Mouse (Mus musculus) heart, postnatal 10 days (tissue): ENCODE data around the gene Ttll11. TPM values are rescaled to one million over a fixed set of nuclear protein-coding genes. Genes with fewer than 3 reads are reported as not detected.
A peak's percentile ranks its signal among the peaks of the same experiment; 100 is the strongest.

Experiments used
- DNase-seq, 2 experiments: peaks; one replicate each; pipeline ENCODE4 v3.0.0; 2021
- intact Hi-C: fragments of 180-260 bp; cut with DNase I; formaldehyde crosslinking; loops from one replicate; pipeline ENCODE4 v1.15.1; 2025
- total RNA-seq, 2 experiments: library from RNA; stranded (reverse); gene quantifications; 2 replicates each; pipeline ENCODE4 v1.2.3; 2021

Gene Ttll11
- total RNA-seq, 2 experiments from 2014 or later: 1.8 to 2.5 TPM

DNA sequence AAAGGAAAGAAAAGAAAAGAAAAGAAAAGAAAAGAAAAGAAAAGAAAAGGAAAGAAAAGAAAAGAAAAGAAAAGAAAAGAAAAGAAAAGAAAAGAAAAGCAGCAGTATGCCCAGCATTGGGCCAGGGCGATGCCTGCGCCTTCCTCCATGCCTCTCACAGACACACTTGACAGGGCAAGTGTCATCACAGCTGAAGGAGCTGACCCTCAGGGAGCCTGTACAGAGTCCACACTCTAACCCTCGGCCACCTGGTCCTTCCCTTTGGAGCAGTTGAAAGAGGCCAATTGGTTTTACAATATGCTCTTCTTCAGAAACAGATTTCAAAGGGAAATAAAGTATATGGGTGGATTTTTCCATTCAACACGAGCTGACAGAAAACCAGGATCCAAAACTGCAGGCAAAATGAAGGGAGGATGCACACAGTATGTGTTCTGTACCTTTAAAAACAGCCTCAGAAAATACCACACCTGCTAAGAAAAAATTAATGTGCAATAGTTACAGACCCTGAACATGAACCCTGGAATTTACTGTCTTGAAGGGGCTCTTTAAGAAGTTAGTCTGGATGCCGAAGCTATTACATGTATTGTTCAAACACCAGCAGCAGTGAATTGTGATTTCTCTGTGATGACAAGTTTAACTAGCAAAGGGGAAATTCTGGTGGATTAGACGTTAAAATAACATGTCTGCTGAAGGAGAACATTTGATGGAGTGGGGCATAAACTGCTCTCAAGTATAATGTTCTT, 7.3 kb downstream of the Ttll11 start:
- no peak for DNase-seq
- intact Hi-C loops: no loop called here

DNA sequence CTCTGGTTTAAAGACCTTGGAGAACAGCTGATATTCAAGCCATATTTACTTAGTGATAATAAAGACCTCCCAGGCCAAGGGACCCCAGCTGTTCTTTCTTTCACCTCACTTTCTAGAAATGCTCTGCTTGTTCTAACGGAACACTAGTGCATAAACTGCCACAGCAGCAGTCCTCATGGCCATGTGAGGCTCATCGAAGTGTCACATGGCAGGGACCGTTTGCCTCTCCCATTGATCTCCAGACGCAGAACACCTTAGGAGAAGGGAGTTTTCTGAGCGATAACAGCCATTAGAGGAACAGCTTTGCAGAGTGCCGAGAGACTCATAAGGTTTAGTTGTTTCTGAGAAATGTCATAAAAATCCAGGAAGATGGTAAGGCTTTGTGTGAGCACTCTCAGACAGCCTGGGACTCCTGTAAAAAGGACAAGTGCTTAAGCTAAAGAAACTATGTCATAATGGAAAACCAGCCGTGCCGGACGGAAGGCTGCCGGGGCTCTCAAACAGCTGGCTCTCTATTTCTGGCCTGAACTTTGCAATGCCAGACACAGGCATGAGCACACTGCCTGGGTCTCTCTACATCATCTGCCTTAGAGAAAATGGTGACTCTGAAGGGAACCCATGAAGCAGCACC, 13.7 kb downstream of the Ttll11 start:
- intact Hi-C loops: no loop called here

DNA sequence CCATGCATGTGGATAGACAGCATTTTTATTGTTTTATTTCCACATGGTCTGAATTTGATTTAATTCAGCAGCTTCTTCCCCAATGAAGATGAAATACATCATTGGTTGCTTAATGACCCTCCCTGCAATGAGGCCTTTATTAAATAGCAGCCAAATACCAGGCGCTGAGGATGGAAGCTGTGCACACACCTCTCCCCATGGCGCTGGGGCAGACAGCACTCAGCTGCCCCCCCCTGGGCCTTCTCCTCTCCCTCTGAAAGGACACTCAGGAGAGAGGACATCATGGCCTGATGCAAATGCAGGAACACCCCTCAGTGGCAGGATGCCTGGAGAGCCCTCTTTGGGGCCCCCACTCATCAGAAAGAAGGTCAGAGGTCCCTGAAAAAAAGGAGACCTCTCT, 16.4 kb downstream of the Ttll11 start:
- no peak for DNase-seq
- intact Hi-C loops: no loop called here

More for the DNA sequence above, 13.7 kb downstream of the Ttll11 start:
- DNase-seq: no peak

DNA sequence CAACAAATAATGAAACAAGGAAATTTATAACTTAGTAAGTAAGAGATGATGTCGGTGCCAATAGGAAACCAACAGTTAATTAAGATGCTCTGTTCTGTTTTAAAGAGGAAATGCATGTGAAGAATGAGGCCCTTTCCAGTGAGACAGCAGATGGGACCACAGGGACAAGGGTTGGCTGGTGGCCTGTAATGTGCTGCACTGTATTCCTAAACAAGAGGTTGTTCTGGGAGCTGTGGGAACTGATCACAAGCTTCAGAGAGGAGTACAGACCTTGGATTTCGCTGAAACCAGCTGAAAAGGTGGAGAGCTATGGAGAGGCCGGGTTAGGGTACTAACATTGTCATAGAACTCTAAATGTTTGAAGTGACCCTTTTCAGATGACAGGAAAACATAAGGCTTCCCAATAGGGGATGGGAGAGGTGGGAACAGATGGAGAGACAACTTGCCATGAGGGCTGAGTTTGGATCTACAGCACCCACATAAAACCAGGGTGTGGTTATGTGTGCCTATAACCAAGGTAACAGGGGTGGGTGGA, 18.1 kb downstream of the Ttll11 start:
- intact Hi-C loops: no loop called here

DNA sequence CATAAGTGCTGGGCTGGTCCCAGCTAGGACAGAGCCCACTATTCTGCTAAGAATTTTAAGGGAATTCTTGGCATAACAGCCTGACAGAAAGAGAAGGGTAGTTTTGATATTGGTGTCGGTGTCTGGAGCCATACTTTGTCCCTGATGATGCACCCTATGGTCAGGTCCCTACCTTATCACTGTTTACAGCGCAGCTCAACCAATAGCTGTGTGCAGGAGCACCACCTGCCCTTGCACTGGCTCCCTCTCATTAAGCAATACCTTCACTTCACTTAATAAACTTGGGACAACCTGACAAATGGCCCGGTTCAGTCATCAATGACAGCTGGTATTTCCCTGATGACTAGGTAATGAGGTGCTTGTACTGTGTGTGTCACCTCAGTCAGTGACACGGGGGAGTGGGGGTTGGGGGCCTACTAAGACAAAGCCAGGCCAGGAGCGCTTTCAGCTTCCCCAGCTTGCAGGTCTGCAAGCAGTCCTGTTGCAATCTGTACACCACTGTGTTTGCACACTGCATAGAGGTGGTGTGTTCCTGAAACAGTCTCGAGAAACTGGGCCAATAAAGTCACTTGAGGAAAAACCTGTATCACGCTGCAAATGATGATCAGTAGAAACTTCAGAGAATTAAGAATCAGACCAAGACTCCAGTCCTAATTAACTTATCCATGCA, 22.1 kb downstream of the Ttll11 start:
- DNase-seq: no peak
- intact Hi-C loops: no loop called here

More for the DNA sequence above, 18.1 kb downstream of the Ttll11 start:
- DNase-seq: no peak

DNA sequence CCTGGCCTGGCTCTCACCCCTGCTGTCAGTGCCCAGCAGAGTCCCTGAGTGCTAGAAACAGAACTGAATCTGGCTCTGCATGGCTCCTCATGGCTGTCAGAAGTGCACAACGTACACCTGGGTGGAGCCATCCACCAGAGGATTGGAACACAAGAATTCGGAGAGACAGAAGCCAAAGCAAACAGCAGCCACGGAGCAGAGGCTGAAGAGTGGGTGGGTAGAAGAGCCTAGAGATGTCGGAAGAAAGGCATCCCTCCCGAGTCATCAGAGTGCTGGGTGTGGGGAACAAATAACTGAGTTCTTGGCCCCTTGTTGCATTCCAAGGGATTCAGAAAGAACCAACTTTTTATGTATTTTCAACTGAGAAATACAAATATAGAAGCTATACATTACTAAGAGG, 24.5 kb downstream of the Ttll11 start:
- DNase-seq: no peak
- intact Hi-C loops: no loop called here

DNA sequence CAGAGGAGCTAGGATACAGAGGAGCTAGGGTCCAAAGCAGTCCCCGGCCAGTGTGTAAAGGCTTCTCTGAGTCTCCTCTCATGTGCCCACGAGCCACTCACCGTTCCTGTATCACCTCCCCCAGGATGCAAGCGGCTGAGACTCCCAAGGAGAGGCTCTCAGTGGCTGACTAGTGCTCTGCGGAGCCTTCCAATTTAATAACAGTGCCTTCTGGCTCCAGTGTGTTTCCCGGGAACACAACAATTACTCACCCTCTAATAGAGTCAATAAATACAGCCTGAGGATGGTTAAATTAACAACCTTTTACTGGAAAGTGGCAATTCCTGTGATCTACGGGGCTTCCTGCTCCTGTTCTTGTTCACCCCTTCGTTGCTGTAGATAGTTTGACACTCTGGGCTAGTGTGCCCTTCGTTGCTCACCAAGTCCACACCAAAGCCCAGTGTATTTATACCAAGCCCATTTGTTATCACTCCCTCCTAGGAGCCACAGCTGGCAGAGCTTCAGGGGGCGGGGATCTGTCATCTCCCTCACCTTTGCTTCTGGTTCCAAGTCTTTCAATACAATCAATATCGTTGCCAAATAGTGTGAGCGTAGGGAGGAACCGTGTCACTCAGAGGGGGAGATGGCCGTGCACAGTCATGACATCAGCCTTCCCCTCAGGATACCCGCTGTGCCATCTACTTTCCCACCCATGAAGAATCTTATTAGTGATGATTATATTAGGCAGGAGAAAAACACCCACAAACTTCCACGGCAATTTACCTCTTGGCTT, 27.3 kb downstream of the Ttll11 start:
- no peak for DNase-seq
- intact Hi-C loops: no loop called here

DNA sequence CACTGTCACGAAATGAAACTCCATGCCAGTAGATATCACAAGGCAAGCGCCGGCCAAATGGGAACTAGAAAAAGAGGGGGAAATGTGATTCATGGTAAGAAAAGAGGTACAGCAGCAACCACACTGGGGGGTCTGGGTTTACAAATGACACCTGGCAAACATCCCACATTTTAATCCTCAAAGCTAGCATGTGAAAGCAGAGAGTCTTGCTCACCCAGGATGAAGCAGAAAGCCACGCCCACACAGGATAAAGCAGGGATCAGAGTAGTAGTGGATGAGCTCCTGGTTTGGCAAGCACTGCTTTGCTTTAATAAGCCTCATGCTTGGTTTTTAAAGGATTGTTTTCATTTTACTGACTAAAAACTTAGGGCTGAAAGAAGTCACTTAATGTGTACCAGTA, 34.8 kb downstream of the Ttll11 start:
- DNase-seq: no peak
- intact Hi-C loops: no loop called here

DNA sequence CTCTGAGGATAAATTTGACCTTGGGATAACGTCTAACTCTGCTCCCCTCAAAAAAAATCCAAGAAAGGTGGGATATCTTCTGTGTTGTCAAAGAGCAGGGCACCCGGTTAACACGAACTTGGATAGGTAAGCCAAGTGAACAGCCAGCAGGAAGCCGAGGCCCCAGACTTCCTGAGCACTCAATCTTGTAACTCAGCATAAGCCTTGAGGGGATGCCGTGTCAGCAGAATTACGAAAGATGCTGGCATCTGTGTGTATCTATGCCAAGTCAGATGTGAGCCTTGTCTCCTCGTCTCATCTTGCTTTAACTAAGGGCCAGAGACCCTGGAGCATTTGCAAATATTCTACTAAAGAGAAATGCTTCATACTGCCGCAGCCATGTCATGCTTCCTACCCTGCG, 36.8 kb downstream of the Ttll11 start:
- no peak for DNase-seq
- intact Hi-C loops: no loop called here

DNA sequence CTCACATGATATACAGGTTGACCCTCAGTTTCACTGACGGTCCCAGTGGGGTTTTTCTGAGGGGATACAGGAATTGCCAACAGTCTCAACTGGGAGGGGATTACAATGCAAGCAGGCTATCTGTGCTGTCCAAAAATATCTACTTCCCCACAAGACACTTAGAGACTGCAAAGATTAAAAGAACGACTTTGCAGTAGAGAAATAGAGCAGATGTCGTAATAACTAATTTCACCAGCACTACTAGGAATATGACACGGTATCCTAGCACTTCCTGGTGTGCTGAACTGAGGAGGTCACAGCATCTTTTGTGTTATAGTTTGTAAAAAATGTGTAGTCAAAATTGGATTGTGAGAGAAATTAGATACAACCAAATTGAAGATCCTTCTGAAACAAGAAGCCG, 44.7 kb downstream of the Ttll11 start:
- intact Hi-C loops: no loop called here

DNA sequence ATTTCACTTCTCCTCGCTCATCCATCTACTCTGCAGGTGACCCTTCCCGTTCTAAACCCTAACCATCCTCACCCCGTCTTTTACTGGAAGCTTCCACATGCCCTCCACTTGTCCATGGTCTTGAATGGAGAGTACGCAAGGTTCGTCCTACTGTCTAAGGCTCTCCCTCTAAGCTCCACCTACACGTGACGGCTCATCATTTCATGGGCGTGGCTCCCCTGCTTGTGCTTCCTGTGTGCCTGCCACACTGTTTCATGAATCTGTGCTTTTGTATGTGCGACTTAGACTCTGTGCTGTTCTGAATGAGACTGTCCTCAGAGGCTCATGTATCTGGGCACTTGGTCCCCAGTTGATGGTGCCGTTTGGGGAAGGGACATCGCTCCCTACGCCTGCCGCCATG, 46.6 kb downstream of the Ttll11 start:
- intact Hi-C loops: loop anchor here (5.0 kb wide), 1 partner anchor 641 kb away; no protein-coding TSS in a partner anchor
- no peak for DNase-seq

More for the DNA sequence above, 44.7 kb downstream of the Ttll11 start:
- no peak for DNase-seq

DNA sequence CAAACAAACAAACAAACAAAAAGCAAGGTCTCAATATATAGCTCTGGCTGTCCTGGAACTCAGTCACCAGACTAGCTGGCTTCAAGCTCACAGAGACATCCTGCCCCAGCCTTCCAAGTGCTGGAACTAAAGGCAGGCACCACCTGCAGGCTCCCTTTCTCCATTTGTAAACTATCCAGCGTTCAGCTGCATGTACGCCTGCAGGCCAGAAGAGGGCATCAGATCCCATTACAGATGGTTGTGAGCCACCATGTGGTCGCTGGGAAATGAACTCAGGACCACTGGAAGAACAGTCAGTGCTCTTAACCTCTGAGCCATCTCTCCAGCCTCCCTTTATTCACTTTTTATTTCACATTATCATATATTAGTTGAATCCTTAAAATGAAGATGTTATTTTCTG, 48.1 kb downstream of the Ttll11 start:
- intact Hi-C loops: loop anchor here (2.0 to 5.0 kb wide), 2 partner anchors 283 to 639 kb away; no protein-coding TSS in a partner anchor
- DNase-seq: no peak

DNA sequence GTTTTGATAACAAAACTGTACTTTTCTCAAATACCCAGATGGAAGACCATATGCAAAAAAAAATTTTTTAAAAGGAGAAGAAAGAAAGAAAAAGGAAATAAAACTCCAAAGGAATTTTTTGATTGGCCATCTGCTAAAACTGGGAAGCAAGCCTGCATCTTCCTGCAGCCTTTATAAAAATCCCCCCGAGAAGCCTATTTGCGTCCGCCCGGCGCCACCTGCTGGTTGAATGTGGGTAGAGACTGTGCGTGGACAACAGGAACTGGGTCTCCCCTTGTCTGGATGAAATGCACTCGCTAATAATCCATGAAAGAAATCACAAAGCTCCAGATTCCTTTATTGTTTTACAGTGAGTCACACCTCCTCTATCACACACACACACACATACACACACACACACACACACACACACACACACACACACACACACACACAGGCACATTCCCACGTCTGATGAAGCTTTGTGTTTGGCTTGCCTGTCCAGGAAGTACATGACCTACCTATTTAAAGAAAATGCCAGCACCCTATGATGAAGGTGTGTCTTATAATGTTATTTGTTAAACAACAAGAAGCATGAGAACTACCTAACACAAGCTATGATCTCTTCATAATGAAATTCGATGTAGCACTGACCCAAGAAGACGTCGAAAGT, 49.1 kb downstream of the Ttll11 start:
- peak; percentile 83 to 92 for DNase-seq
- intact Hi-C loops: loop anchor here (1.0 to 5.0 kb wide), 4 partner anchors 282 to 638 kb away; no protein-coding TSS in a partner anchor

DNA sequence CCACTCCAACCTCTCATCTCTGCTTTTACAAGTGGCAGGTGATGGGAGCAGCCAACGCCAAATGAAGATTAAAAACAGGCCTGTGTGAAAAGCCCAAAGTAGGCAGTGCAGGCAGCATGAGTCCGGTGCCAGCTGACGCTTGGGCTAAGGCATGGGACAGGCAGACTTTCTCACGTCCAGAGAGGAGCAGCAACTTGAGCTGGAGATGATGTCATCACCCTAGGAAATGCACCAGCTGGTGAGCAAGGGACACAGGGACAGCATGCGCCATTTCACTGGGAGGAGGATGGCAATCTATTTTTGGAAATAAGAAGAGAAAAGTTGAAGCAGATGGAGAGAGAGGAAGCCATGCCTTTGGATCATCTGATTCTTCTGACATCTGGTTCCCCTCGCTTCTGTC, 51.6 kb downstream of the Ttll11 start:
- intact Hi-C loops: loop anchor here (2.0 kb wide), 1 partner anchor 19 kb away; no protein-coding TSS in a partner anchor
- DNase-seq: peak; percentile 71 to 73

DNA sequence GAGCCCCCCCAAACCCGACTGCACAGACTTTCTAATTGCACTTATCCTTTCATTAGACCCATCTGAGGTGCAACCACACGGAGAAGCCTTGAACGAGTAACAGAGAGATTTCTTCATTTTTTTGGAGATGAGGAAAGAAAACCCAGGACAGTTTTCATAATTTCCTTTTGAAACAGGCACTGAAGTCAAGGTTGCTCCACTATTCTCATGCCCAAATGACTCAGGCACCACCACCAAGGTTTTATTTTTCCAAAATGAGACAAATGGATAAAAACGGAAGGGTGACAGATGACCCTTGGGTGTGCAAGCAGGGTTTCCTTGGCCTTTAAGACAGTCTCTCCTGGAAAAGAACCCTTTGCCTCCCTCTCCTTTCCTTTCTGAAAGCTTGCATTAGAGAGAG, 54.8 kb downstream of the Ttll11 start:
- intact Hi-C loops: no loop called here
- DNase-seq: no peak

DNA sequence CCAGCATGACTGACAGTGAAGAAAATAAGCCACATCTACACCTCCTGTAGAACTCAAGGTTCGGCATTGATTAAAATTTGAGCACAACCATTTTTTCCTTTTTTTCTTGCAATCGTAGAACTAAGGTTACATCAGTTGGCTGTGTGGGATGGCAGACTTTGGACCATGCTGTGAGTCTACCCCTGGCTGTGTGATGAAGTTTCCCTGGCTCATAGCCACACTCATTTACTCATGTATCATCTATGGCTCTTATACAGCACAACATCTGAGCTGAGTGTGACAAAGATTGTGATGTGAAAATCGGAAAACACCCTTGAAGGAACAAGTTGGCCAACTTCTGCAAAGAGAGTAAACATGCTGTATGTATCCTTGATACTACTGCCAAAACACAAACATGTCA, 56.8 kb downstream of the Ttll11 start:
- no peak for DNase-seq
- intact Hi-C loops: no loop called here

DNA sequence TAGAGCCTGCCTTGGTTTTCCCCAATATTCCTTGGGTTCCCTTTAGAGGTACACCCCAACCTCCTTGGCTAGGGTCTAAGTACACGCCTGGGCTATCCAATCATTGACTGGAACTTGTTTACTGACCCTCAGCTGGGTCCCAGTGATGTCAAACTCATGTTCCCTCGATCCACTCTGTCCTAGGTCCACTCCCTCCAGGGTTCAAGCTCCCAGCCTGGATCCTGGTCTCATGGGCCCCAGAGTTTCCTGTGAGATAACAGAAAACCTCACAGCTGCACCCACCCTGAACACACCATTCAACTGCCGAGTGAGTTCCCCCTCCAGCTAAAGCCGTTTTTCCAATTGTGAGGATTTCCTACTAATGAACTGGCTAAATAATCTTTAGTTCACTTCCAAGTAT, 67.6 kb downstream of the Ttll11 start:
- no peak for DNase-seq
- intact Hi-C loops: no loop called here

DNA sequence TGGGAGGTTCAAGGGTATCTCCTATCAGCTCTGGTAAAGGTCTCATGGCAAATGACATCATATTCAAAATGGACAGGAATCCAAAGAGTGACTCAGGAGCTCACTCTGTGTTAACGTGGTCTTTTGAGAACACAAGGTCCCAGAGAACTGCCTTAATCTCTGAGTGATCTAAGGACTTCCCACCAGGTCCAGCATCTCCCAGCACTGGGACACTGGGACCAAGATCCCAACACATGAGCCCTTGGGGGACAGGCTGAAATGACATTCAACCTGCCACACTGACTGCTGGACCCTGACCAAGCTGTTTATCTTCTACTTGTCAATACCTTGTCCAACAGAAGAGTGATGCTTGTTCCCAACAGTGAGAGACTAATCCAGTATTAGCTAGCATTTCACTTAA, 68.0 kb downstream of the Ttll11 start:
- intact Hi-C loops: no loop called here
- DNase-seq: no peak

DNA sequence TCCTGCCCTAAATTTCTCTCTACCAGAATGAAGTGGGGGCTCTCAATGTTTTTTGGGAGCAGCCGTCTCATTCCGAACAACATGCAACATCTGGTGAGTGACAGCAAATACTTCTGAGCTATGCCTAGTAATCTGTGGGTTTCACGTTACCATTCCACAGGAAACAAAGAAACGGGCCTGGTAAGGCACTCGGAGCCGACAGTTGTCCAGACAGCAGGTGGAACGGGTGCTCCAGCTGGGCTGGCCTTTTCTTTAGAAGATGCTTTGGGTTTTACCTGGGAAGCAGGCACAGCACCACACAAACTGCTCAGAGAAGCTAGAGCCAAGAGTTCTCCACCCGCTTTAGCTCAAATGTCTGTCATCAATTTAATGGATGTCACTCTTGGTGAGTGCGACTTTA, 69.0 kb downstream of the Ttll11 start:
- intact Hi-C loops: no loop called here

DNA sequence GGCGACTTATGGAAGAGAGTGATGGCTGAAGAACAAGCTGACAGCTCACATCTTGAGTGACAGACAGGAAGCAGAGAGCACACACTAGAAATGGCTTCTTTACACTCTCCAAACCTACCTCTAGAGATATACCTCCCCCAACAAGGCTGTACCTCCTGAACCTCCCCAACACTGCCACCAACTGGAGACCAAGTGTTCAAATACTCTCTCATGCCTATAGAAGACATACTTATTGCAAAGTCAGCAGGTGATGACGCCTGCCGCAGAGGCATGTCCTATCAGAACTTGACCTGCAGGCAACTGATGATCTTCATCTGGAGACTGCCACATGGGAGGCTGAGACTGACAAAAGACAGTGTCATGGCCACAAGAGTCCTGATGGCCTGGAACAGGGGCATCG, 70.4 kb downstream of the Ttll11 start:
- no peak for DNase-seq
- intact Hi-C loops: loop anchor here (2.0 to 5.0 kb wide), 2 partner anchors 19 to 182 kb away; no protein-coding TSS in a partner anchor

More for the DNA sequence above, 69.0 kb downstream of the Ttll11 start:
- no peak for DNase-seq
